Mouse (Mus musculus) embryonic facial prominence, embryonic 11.5 days (tissue): ENCODE measurements around the gene Fbxl16. TPM values are rescaled to one million over a fixed set of nuclear protein-coding genes. Genes with fewer than 3 reads are reported as not detected.

ENCODE experiments used
- ATAC-seq: fragments of 200-750 bp; cut with Nextera tagmentation; replicated peaks from 2 replicates; pipeline ENCODE4 v1.8.0; 2017; ENCODE audit warnings: low read depth; ENCODE audit not compliant: insufficient number of reproducible peaks, low FRiP score, low TSS enrichment
- DNase-seq: peaks from one replicate; pipeline ENCODE4 v3.0.0-alpha.2; 2015; ENCODE audit warnings: low spot score
- H3K27ac ChIP-seq: fragments of 300-500 bp; sonication (generic); replicated peaks from 2 replicates; pipeline ENCODE4 v1.5.1; 2014; ENCODE audit warnings: mild to moderate bottlenecking, low read depth, low read length, control low read depth
- H3K27me3 ChIP-seq: fragments of 300-500 bp; sonication (generic); 2 replicates; pipeline ENCODE4 v1.6.1; 2014; ENCODE audit warnings: mild to moderate bottlenecking, low read length, moderate library complexity, mixed read lengths; ENCODE audit not compliant: control insufficient read depth, insufficient read depth
- H3K36me3 ChIP-seq: fragments of 300-500 bp; sonication (generic); replicated peaks from 2 replicates; pipeline ENCODE4 v1.6.1; 2014; ENCODE audit warnings: low read depth, mild to moderate bottlenecking, low read length, moderate library complexity, mixed read lengths; ENCODE audit not compliant: control insufficient read depth, insufficient read depth
- H3K4me1 ChIP-seq: fragments of 300-500 bp; sonication (generic); 2 replicates; pipeline ENCODE4 v1.6.1; 2014; ENCODE audit warnings: low read length, mixed read lengths; ENCODE audit not compliant: control insufficient read depth, insufficient read depth
- H3K4me2 ChIP-seq: fragments of 300-500 bp; sonication (generic); 2 replicates; pipeline ENCODE4 v1.6.1; 2014; ENCODE audit warnings: low read depth, mild to moderate bottlenecking, control low read depth, low read length, moderate library complexity
- H3K4me3 ChIP-seq: fragments of 300-500 bp; sonication (generic); 2 replicates; pipeline ENCODE4 v1.5.1; 2014; ENCODE audit warnings: low read depth, low read length, control low read depth
- H3K9ac ChIP-seq: fragments of 300-500 bp; sonication (generic); replicated peaks from 2 replicates; pipeline ENCODE4 v1.6.1; 2014; ENCODE audit warnings: mild to moderate bottlenecking, control low read depth, low read length
- H3K9me3 ChIP-seq: fragments of 300-500 bp; sonication (generic); replicated peaks from 2 replicates; pipeline ENCODE4 v1.6.1; 2016; ENCODE audit warnings: mild to moderate bottlenecking, low read length, inconsistent platforms, mixed read lengths; ENCODE audit not compliant: control insufficient read depth
- WGBS: fragments of 180-500 bp; shearing (Covaris S2); extraction: QIAGEN DNeasy Blood & Tissue Kit; methylation state at CpG from one replicate; pipeline ENCODE4 v1.1.7; 2014; 5-methylcytosine and 5-hydroxymethylcytosine counted together
- polyA plus RNA-seq: library from polyadenylated mRNA; unstranded; fragments of >200 nt; fragmentation: Nextera tagmentation; extraction: Ambion mirVana; gene quantifications from 2 replicates; pipeline ENCODE4 v1.2.1, GENCODE M21; 2014

Fbxl16 gene
- polyA plus RNA-seq, 1 experiment from 2014 or later: 3.9 TPM

GRCm38 (mm10) chr17:25775318-25776062, 33.4 kb upstream of the Fbxl16 start:
- 78% methylated on average over 10 of the region's 10 CpGs for WGBS
- Histone ChIP-seq H3K4me3 (no peak overlapping the region), H3K9ac (no peak overlapping the region), H3K9me3 (no peaks in the 10 kb centered on the region), H3K27ac (no peak overlapping the region), H3K27me3 (no peaks in the 10 kb centered on the region), H3K4me2 (no peak overlapping the region), H3K4me1 (peaks cover 3% of the 10 kb centered on the region), H3K36me3 (no peaks in the 10 kb centered on the region; the same call in 1 of the 2 replicates)
- no peak for ATAC-seq
- DNase-seq: no peak

GRCm38 (mm10) chr17:25777948-25778347, 30.9 kb upstream of the Fbxl16 start:
- Histone ChIP-seq H3K9me3 (no peaks in the 10 kb centered on the region), H3K36me3 (peaks cover 12% of the 10 kb centered on the region), H3K4me2 (no peak overlapping the region), H3K27me3 (no peaks in the 10 kb centered on the region), H3K27ac (no peak overlapping the region), H3K4me1 (peaks cover 3% of the 10 kb centered on the region), H3K4me3 (no peak overlapping the region), H3K9ac (no peak overlapping the region)
- no peak for ATAC-seq
- WGBS: 88% methylated on average over 5 of the region's 5 CpGs
- DNase-seq: no peak

- peaks cover 15% of the 10 kb centered on the region for H3K36me3 ChIP-seq
- 83% methylated on average over 6 of the region's 6 CpGs for WGBS
- no peak overlapping the region for H3K4me2 ChIP-seq
- no peaks in the 10 kb centered on the region for H3K27me3 ChIP-seq
- H3K27ac ChIP-seq: no peak overlapping the region
- H3K9me3 ChIP-seq: no peaks in the 10 kb centered on the region
- no peak overlapping the region for H3K9ac ChIP-seq
- DNase-seq (no peak), ATAC-seq (no peak)
- H3K4me1 ChIP-seq: peaks cover 5% of the 10 kb centered on the region; the same call in 1 of the 2 replicates
- no peak overlapping the region for H3K4me3 ChIP-seq
These were observed 27.5 kb upstream of the Fbxl16 start for GRCm38 (mm10) chr17:25781339-25781738.

- Histone ChIP-seq H3K4me1 (peaks cover 5% of the 10 kb centered on the region; the same call in 1 of the 2 replicates), H3K9ac (no peak overlapping the region; the same call in 1 of the 2 replicates), H3K36me3 (peaks cover 15% of the 10 kb centered on the region), H3K4me2 (no peak overlapping the region), H3K4me3 (no peak overlapping the region), H3K27me3 (no peaks in the 10 kb centered on the region), H3K27ac (no peak overlapping the region), H3K9me3 (no peaks in the 10 kb centered on the region)
- DNase-seq (no peak), ATAC-seq (no peak)
- WGBS: 84% methylated on average over 7 of the region's 7 CpGs
These were observed 25.8 kb upstream of the Fbxl16 start for GRCm38 (mm10) chr17:25783086-25783485.

- no peaks in the 10 kb centered on the region for H3K27me3 ChIP-seq
- peaks cover 5% of the 10 kb centered on the region; the same call in 1 of the 2 replicates for H3K4me1 ChIP-seq
- no peaks in the 10 kb centered on the region for H3K9me3 ChIP-seq
- no peak for ATAC-seq
- 74% methylated on average over 15 of the region's 15 CpGs for WGBS
- DNase-seq: no peak
- peak overlapping the region; percentile 45 for H3K4me3 ChIP-seq
- peak overlapping the region; percentile 59 for H3K4me2 ChIP-seq
- H3K9ac ChIP-seq: peak overlapping the region; percentile 62
- peaks cover 15% of the 10 kb centered on the region for H3K36me3 ChIP-seq
- no peak overlapping the region for H3K27ac ChIP-seq
These were observed 24.9 kb upstream of the Fbxl16 start for GRCm38 (mm10) chr17:25783861-25784574.

- ATAC-seq (peak; percentile 77), DNase-seq (peak; percentile 97)
- Histone ChIP-seq H3K36me3 (peaks cover 15% of the 10 kb centered on the region), H3K27me3 (no peaks in the 10 kb centered on the region), H3K9me3 (no peaks in the 10 kb centered on the region), H3K4me1 (peaks cover 5% of the 10 kb centered on the region; the same call in 1 of the 2 replicates), H3K4me2 (peak within 1 kb of the TSS; percentile 59), H3K4me3 (peak within 1 kb of the TSS; percentile 45), H3K9ac (peak within 1 kb of the TSS; percentile 62), H3K27ac (peak within 1 kb of the TSS; percentile 56)
- under 1% methylated on average over 23 of the region's 23 CpGs for WGBS
These were observed 23.6 kb upstream of the Fbxl16 start, which contains the start of gene Haghl for GRCm38 (mm10) chr17:25785281-25785745. TSS of gene Haghl (minus strand) at chr17:25785673.

- H3K4me3 ChIP-seq: peak within 1 kb of the TSS; percentile 45
- no peak for ATAC-seq
- H3K27ac ChIP-seq: peak within 1 kb of the TSS; percentile 56
- WGBS: 81% methylated on average over 3 of the region's 3 CpGs
- H3K9me3 ChIP-seq: no peaks in the 10 kb centered on the region
- H3K27me3 ChIP-seq: no peaks in the 10 kb centered on the region
- peak within 1 kb of the TSS; percentile 62 for H3K9ac ChIP-seq
- H3K36me3 ChIP-seq: peaks cover 15% of the 10 kb centered on the region
- DNase-seq: no peak
- peaks cover 5% of the 10 kb centered on the region; the same call in 1 of the 2 replicates for H3K4me1 ChIP-seq
- H3K4me2 ChIP-seq: peak within 1 kb of the TSS; percentile 4; the same call in 1 of the 2 replicates
These were observed 22.6 kb upstream of the Fbxl16 start, which contains the start of gene Ccdc78 for GRCm38 (mm10) chr17:25786280-25786679. TSS of gene Ccdc78 (plus strand) at chr17:25786580.
